ENCODE assay signal across 1 mouse cellular context in the genomic region with DNA sequence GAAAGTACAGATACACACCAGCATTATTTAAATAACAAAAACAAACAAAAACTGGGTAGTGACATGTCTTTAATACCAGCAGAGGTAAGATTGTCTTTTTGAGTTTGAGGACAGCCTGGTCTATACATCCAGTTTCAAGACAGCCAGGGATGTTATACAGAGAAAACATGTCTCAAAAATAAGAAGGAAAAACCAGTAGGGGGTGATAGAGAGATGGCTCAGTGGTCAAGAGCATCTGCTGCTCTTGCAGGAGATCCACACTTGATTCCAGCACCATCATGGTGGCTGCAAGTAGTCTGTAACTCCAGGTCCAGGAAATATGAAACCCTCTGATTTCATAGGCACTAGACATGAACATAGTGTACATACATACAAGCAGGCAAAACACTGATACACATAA.
TF ChIP-seq lines count a peak whose summit lies in the region.

No protein-coding gene starts in this region.

TF ChIP-seq in MEL, 35 proteins besides CTCF, POLR2A, EP300 and RAD21 (continued from another document):
- TF ChIP-seq MEF2A (IDR thresholded peaks at IDR 0.05; ENCODE audit: extremely low read depth, insufficient replicate concordance, low read depth, low read length, poor library complexity, severe bottlenecking) (no peak), MAZ (IDR thresholded peaks at IDR 0.05; ENCODE audit: low read depth, low read length) (no peak), SMC3 (IDR thresholded peaks at IDR 0.05; ENCODE audit: low read depth, low read length) (peak; percentile 33)
TF ChIP-seq in MEL: peak in this region for 2.
